Mouse (Mus musculus): ENCODE measurements around the gene Trak1.

DNA sequence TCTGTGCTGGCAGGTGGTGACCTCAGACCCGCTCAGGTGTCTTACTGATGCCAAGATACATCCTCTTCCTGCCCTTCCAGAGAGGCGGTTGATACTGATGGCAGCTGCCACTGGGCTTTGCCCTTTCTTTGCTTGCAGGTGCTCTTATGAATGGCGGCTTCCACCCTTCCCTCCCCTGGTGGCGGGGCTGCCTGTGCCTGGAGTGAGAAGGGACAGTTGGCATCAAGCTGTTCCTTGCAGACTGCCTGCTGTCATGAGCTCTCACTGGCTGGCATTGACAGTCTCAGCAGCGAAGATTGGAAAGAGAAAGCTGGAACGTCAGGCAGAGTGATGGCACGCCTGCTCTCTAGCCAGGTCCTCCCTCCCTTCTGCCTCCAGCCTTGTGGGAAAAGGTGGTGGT lies 101.5 kb downstream of the Trak1 start:
- no peak for TF ChIP-seq CTCF (IDR thresholded peaks at IDR 0.05; ENCODE audit: low read depth)
- no peak for TF ChIP-seq EP300 (IDR thresholded peaks at IDR 0.05; ENCODE audit: low read depth)

All from liver, postnatal 0 days (tissue).